Mouse (Mus musculus) cortical plate, adult 2 months (tissue): ENCODE data around the gene Rfxank. TPM values are rescaled to one million over a fixed set of nuclear protein-coding genes. Genes with fewer than 3 reads are reported as not detected.

Experiments
- H3K27ac ChIP-seq: fragments of 200-500 bp; 2 replicates; pipeline ENCODE4 v1.5.1; 2012; ENCODE audit warnings: low read length, control low read depth, inconsistent platforms; ENCODE audit not compliant: insufficient read depth
- H3K4me1 ChIP-seq: fragments of 200-500 bp; 2 replicates; pipeline ENCODE4 v1.6.1; 2011; ENCODE audit warnings: low read length; ENCODE audit not compliant: control insufficient read depth, insufficient read depth
- H3K4me3 ChIP-seq: fragments of 200-500 bp; 2 replicates; pipeline ENCODE4 v1.5.1; 2011; ENCODE audit warnings: mild to moderate bottlenecking, low read length, control low read depth; ENCODE audit not compliant: insufficient read depth
- CTCF ChIP-seq: fragments of 200-500 bp; IDR thresholded peaks from 2 replicates; pipeline ENCODE4 v1.5.1; 2011; ENCODE audit warnings: mild to moderate bottlenecking, control low read depth, low read length; ENCODE audit not compliant: insufficient read depth; ENCODE audit errors: extremely low read depth
- POLR2A ChIP-seq: fragments of 200-500 bp; IDR thresholded peaks from 2 replicates; pipeline ENCODE4 v1.6.1; 2011; ENCODE audit warnings: mild to moderate bottlenecking, low read length, control low read depth; ENCODE audit not compliant: insufficient read depth; ENCODE audit errors: extremely low read depth
- polyA plus RNA-seq: library from polyadenylated mRNA; depleted of rRNA; stranded (reverse); fragments of >200 nt; gene quantifications from 2 replicates; pipeline ENCODE4 v1.2.3, GENCODE M21; 2012; rRNA removed

The Rfxank gene
- polyA plus RNA-seq, 1 experiment, result 18.5 TPM

DNA sequence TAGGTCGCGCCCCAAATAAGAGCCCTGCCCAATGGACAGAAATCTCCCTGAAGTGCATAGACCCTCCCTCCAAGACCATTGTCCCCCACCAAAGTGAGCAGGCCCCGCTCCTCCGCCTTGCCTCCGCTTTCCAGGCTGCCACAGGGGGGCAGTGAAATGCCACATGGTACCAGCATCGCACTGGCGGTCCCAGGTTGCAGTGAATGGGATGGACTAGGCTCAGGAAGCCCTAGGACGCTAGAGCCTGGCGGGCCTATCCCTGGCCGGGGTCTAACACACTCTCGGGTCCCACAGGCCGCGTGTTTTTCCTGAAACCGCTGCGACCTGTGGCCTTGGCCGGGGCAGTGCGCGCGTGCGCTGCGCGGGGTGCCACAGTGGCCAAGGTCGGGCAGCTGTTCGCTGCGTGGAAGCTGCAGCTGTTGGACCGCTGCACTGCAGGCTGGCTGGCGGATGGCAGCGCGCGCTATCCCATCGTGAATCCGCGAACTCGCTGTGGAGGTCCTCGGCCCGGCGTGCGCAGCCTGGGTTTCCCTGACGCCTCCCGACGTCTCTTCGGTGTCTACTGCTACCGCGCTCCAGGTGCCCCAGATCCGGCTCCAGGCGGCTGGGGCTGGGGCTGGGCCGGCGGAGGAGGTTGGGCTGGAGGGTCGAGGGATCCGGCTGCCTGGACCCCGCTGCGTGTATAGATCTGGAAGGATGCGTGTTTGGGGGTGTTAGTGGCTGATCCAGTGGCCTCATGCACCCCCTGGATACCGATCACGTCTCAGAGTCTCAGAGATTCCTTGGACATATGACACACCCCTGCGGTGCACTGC is 50.9 kb downstream of the Rfxank start:
- Histone ChIP-seq H3K27ac (no peak overlapping the region), H3K4me1 (no peaks in the 10 kb centered on the region; the same call in 1 of the 2 replicates), H3K4me3 (peak overlapping the region; percentile 9)
- TF ChIP-seq POLR2A (no peak), CTCF (peak; percentile 79)

DNA sequence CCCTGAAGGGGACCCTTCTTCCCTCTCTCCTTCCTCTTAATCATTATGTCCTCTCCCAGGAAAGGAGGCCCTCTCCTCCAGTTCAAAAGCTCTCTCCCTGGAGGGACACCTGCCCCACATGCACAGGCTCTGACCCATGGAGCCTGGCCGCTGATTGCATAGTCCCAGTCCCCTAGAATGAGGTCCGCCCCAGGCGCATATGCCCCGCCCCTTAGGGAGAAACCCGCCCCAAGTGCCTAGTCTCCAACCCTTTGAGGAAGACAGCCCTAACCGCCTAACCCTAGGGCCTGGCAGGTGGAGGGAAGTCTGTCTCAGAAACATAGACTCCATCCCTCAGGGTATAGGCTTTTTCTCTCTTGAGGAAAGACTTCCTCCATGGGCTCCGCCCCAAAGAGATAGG is 51.7 kb downstream of the Rfxank start:
- H3K27ac ChIP-seq, result no peak overlapping the region
- no peaks in the 10 kb centered on the region; the same call in 1 of the 2 replicates for H3K4me1 ChIP-seq
- TF ChIP-seq CTCF, result no peak
- TF ChIP-seq POLR2A, result no peak
- no peak overlapping the region for H3K4me3 ChIP-seq

DNA sequence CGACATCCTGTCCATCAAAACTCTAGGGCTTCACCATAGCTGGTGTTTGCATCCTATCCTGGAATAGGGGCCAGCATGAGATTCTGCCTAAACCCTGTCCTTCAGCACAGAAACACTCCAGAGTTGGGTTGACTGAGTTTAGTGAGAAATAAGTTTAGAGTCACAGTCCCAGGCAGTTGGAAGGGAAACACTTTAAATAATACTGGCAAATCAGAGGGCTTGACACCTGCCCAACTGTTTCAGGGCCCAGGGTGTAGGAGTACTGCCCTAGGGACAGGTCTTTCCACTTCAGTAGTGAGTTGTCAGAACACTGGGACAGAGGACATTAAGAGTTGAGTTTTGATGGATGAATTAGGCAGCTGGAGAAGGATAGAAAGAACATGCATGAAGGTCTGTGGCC is 52.8 kb downstream of the Rfxank start:
- TF ChIP-seq CTCF, result no peak
- no peak for TF ChIP-seq POLR2A
- Histone ChIP-seq H3K4me1 (no peaks in the 10 kb centered on the region; the same call in 1 of the 2 replicates), H3K27ac (no peak overlapping the region), H3K4me3 (no peak overlapping the region)

DNA sequence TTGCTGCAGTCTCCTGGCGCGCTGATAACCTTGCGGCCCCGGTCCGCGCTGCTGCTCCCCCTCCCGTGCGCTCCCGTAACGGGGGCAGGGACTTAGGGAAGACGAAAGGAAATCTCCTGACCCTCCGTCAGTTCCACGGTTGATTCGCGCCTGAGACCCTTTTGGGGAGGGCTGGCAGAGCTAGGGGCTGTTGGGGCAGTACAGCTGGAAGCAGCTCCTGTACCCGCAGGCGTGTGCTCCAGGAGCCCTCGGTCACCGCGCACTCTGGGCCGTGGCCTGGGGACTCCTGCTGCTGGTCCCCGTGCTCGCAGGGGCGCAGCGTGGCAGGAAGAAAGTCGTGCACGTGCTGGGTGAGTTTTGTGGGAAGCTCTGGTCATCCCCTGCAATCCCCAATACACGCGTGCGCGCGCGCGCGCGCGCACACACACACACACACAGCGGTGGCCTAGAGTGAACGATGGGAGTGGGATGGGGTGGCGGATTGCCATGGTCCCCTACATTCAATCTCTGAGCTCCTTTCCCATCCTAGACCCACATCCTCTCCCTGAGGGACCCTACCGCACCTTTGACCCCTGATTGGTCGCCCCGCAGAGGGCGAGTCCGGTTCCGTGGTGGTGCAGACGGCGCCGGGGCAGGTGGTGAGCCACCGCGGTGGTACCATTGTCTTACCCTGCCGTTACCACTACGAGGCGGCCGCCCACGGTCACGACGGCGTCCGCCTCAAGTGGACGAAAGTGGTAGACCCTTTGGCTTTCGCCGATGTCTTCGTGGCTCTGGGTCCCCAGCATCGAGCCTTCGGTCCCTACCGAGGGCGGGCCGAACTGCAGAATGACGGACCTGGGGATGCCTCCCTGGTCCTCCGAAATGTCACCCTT is 54.5 kb downstream of the Rfxank start:
- Histone ChIP-seq H3K4me1 (no peaks in the 10 kb centered on the region; the same call in 1 of the 2 replicates), H3K4me3 (peak overlapping the region; percentile 64), H3K27ac (no peak overlapping the region)
- TF ChIP-seq CTCF, result no peak

DNA sequence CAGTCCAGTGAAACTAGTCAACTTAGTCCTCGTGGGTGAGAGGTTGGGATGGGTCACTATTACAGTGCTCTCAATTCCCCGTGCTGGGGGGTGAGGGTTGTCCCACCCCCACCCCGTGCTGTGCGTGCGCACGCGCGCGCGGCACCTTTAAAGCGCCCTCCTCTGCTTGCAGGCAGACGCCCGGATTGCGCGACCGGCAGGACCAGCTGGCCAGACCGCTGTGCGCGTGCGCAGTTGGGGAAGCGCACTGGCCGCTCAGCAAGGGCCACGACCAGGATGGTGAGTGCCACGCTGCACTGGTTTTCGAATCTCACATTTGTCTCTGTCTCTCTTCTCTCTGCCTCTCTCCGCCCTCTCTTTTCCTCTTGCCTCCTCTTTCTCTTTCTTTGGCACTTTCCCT is 55.7 kb downstream of the Rfxank start, which contains the start of gene Hapln4:
Gene Hapln4 (plus strand): TSS at position 173 of the 400 bp plus-strand sequence.
- TF ChIP-seq CTCF, result no peak
- TF ChIP-seq POLR2A, result peak; percentile 74; the same call in 1 of the 2 replicates
- Histone ChIP-seq H3K4me3 (peak within 1 kb of the TSS; percentile 64), H3K4me1 (no peaks in the 10 kb centered on the region), H3K27ac (no peak within 1 kb of the TSS)

DNA sequence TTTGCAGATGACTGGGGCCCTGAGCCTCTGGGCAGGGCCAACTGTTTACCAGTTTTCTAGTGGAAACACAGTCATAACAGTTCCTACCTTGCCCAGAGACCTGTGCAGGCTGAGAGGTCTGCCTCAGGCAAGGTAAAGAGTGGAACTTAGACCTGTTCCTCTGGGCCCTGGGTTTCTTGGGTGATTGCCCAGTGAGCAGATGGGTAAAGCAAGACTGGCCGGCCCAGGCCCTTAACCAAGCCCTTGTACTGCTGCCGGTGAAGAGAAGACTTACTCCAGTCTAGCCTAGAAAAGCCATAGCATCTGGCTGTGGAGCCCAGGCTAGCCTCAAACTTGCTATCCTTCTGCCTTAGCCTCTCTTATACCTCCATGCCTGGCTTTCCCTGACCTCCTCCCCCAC is 57.0 kb downstream of the Rfxank start:
- no peak overlapping the region for H3K4me3 ChIP-seq
- no peaks in the 10 kb centered on the region for H3K4me1 ChIP-seq
- H3K27ac ChIP-seq, result no peak overlapping the region
- TF ChIP-seq POLR2A, result no peak
- TF ChIP-seq CTCF, result no peak

Other genes with a start within 250 kb of the Rfxank start
- gene Tssk6, start 237.0 kb downstream of the Rfxank start, polyA plus RNA-seq, result 0.29 and 0.40 TPM in 2 replicates
- 182 and 184 TPM in 2 replicates for gene Ndufa13, start 236.6 kb downstream of the Rfxank start, polyA plus RNA-seq
- 34.2 and 35.7 TPM in 2 replicates for gene Yjefn3, start 236.4 kb downstream of the Rfxank start, polyA plus RNA-seq
- 21.1 and 24.3 TPM in 2 replicates for gene Gatad2a, start 142.8 kb downstream of the Rfxank start, polyA plus RNA-seq
- gene Mau2, start 96.4 kb downstream of the Rfxank start, polyA plus RNA-seq, result 80.5 and 86.1 TPM in 2 replicates
- gene Sugp1, start 96.3 kb downstream of the Rfxank start, polyA plus RNA-seq, result 34.5 and 37.4 TPM in 2 replicates
- gene Tm6sf2, start 66.2 kb downstream of the Rfxank start, polyA plus RNA-seq, result 4.8 and 6.4 TPM in 2 replicates
- gene Hapln4, start 55.7 kb downstream of the Rfxank start, polyA plus RNA-seq, result 65.4 and 69.9 TPM in 2 replicates
- 79.0 and 82.5 TPM in 2 replicates for gene Ncan, start 18.3 kb downstream of the Rfxank start, polyA plus RNA-seq
- gene Nr2c2ap, start 7.8 kb downstream of the Rfxank start, polyA plus RNA-seq, result 22.5 and 25.2 TPM in 2 replicates
- 107 and 108 TPM in 2 replicates for gene Borcs8, start 345 bp upstream of the Rfxank start, polyA plus RNA-seq
- 0.17 and 0.19 TPM in 2 replicates for gene Mef2b, start 557 bp upstream of the Rfxank start, polyA plus RNA-seq
- 55.9 and 74.3 TPM in 2 replicates for gene Tmem161a, start 33.2 kb upstream of the Rfxank start, polyA plus RNA-seq
- gene Slc25a42, start 73.2 kb upstream of the Rfxank start, polyA plus RNA-seq, result 55.9 and 56.8 TPM in 2 replicates
- gene Sugp2, start 95.1 kb upstream of the Rfxank start, polyA plus RNA-seq, result 105 and 121 TPM in 2 replicates
- gene Armc6, start 95.3 kb upstream of the Rfxank start, polyA plus RNA-seq, result 55.9 and 58.0 TPM in 2 replicates
- 11.6 and 22.6 TPM in 2 replicates for gene Homer3, start 143.7 kb upstream of the Rfxank start, polyA plus RNA-seq
- 48.4 and 52.2 TPM in 2 replicates for gene Ddx49, start 163.3 kb upstream of the Rfxank start, polyA plus RNA-seq
- gene Cope, start 163.4 kb upstream of the Rfxank start, polyA plus RNA-seq, result 232 and 238 TPM in 2 replicates
- 79.8 and 84.8 TPM in 2 replicates for gene Cers1, start 176.6 kb upstream of the Rfxank start, polyA plus RNA-seq
- 41.4 and 42.7 TPM in 2 replicates for gene Gdf1, start 190.7 kb upstream of the Rfxank start, polyA plus RNA-seq
- gene Upf1, start 214.1 kb upstream of the Rfxank start, polyA plus RNA-seq, result 23.8 TPM in 2 replicates
- gene Comp, start 234.4 kb upstream of the Rfxank start, polyA plus RNA-seq, result 0.19 and 0.36 TPM in 2 replicates